8 mouse cellular contexts compared by ENCODE assay signal in genomic region chr11:77385706-77386690, GRCm38 (mm10).
DNase-seq lines count a peak whose midpoint lies in the region; ATAC-seq and TF ChIP-seq lines count a peak whose summit lies in the region.

No protein-coding gene starts in this region.

- H3K9ac ChIP-seq in embryonic facial prominence, embryonic 15.5 days = no peak overlapping the region
- no peak overlapping the region for H3K9ac ChIP-seq in forebrain, embryonic 13.5 days

- no peak for ATAC-seq in embryonic facial prominence, embryonic 15.5 days (ENCODE audit: insufficient number of reproducible peaks, low FRiP score, low TSS enrichment, low read depth)
- ATAC-seq in neutrophil, adult 5-6 weeks (ENCODE audit: extremely low read depth, insufficient number of reproducible peaks, low FRiP score, poor library complexity, severe bottlenecking) = peak; percentile 99
- no peak for ATAC-seq in forebrain, embryonic 13.5 days

- WGBS in embryonic facial prominence, embryonic 15.5 days = 20% methylated on average over 3 of the region's 3 CpGs
- 64% methylated on average over 3 of the region's 3 CpGs for WGBS in forebrain, embryonic 13.5 days

- peak; percentile 72 for DNase-seq in gastrocnemius, adult 2 months
- no peak for DNase-seq in gastrocnemius, postnatal 10 days
- DNase-seq in B cell, adult 2 months = peak; percentile 64 to 73
- peak; percentile 68 for DNase-seq in layer of hippocampus, adult 9-10 months (ENCODE audit: low spot score)
- no peak for DNase-seq in ovary, postnatal 36 days (ENCODE audit: low spot score)

- no peaks in the 10 kb centered on the region for H3K27me3 ChIP-seq in embryonic facial prominence, embryonic 15.5 days
- H3K27me3 ChIP-seq in forebrain, embryonic 13.5 days = no peaks in the 10 kb centered on the region

- no peaks in the 10 kb centered on the region for H3K9me3 ChIP-seq in embryonic facial prominence, embryonic 15.5 days (replicated peaks)
- H3K9me3 ChIP-seq in forebrain, embryonic 13.5 days (replicated peaks) = no peaks in the 10 kb centered on the region

- no peak for TF ChIP-seq CTCF in gastrocnemius, adult 2 months (IDR thresholded peaks at IDR 0.05)

- H3K4me2 ChIP-seq in embryonic facial prominence, embryonic 15.5 days (replicated peaks) = no peak overlapping the region
- no peak overlapping the region for H3K4me2 ChIP-seq in forebrain, embryonic 13.5 days

- no peaks in the 10 kb centered on the region; the same call in 1 of the 2 replicates for H3K36me3 ChIP-seq in embryonic facial prominence, embryonic 15.5 days
- H3K36me3 ChIP-seq in forebrain, embryonic 13.5 days (ENCODE audit: poor library complexity, severe bottlenecking) = no peaks in the 10 kb centered on the region

- intact Hi-C loops in gastrocnemius, adult 2 months (cut with DNase I) = no loop called here

- no peaks in the 10 kb centered on the region; the same call in 1 of the 2 replicates for H3K4me1 ChIP-seq in embryonic facial prominence, embryonic 15.5 days
- H3K4me1 ChIP-seq in forebrain, embryonic 13.5 days = peaks cover 14% of the 10 kb centered on the region; the same call in 1 of the 2 replicates

- H3K4me3 ChIP-seq in gastrocnemius, adult 2 months = no peak overlapping the region
- no peak overlapping the region for H3K4me3 ChIP-seq in embryonic facial prominence, embryonic 15.5 days (replicated peaks)
- H3K4me3 ChIP-seq in forebrain, embryonic 13.5 days = no peak overlapping the region

- H3K27ac ChIP-seq in gastrocnemius, adult 2 months = peak overlapping the region; percentile 72
- peak overlapping the region; percentile 60 for H3K27ac ChIP-seq in embryonic facial prominence, embryonic 15.5 days (replicated peaks)
- H3K27ac ChIP-seq in forebrain, embryonic 13.5 days = no peak overlapping the region

Comparison
In these comparisons a context has a peak if more than half of its experiments do, and no peak if none do; other contexts are left out.
1. DNase-seq: peak in gastrocnemius, adult 2 months (single experiment), B cell, adult 2 months (2 of 2) and layer of hippocampus, adult 9-10 months (single experiment); none in gastrocnemius, postnatal 10 days (single experiment) and ovary, postnatal 36 days (single experiment).